Mouse (Mus musculus) heart, adult 9 months (tissue): ENCODE results near the gene Arhgef18.

ENCODE experiments used
- DNase-seq, 2 experiments: peaks; one replicate each; pipeline ENCODE4 v3.0.0; 2022; ENCODE audit warnings: low spot score in 2 of 2

Arhgef18 gene

GRCm38 (mm10) chr8:3395246-3395645 lies 2.4 kb downstream of the Arhgef18 start:
- no peak for DNase-seq

- no peak for DNase-seq
Measured at GRCm38 (mm10) chr8:3397597-3397996, 4.8 kb downstream of the Arhgef18 start.

GRCm38 (mm10) chr8:3400509-3400908 lies 7.7 kb downstream of the Arhgef18 start:
- no peak for DNase-seq

- no peak for DNase-seq
Measured at GRCm38 (mm10) chr8:3407417-3407816, 14.6 kb downstream of the Arhgef18 start.

GRCm38 (mm10) chr8:3411085-3411484 lies 18.3 kb downstream of the Arhgef18 start:
- no peak for DNase-seq

GRCm38 (mm10) chr8:3411901-3412301 lies 19.1 kb downstream of the Arhgef18 start:
- peak; percentile 67 to 68 for DNase-seq

GRCm38 (mm10) chr8:3412816-3413215 lies 20.0 kb downstream of the Arhgef18 start:
- no peak for DNase-seq

GRCm38 (mm10) chr8:3414639-3415190 lies 21.9 kb downstream of the Arhgef18 start:
- DNase-seq = no peak

- DNase-seq = no peak
Measured at GRCm38 (mm10) chr8:3415259-3415658, 22.5 kb downstream of the Arhgef18 start.

GRCm38 (mm10) chr8:3415661-3416060 lies 22.9 kb downstream of the Arhgef18 start:
- no peak for DNase-seq

- no peak for DNase-seq
Measured at GRCm38 (mm10) chr8:3416846-3417245, 24.0 kb downstream of the Arhgef18 start.

GRCm38 (mm10) chr8:3417455-3417854 lies 24.6 kb downstream of the Arhgef18 start:
- DNase-seq = no peak

- no peak for DNase-seq
Measured at GRCm38 (mm10) chr8:3418101-3418500, 25.3 kb downstream of the Arhgef18 start.

GRCm38 (mm10) chr8:3420105-3420706 lies 27.4 kb downstream of the Arhgef18 start:
- DNase-seq = no peak

- no peak for DNase-seq
Measured at GRCm38 (mm10) chr8:3421507-3421906, 28.7 kb downstream of the Arhgef18 start.

GRCm38 (mm10) chr8:3425217-3425616 lies 32.4 kb downstream of the Arhgef18 start:
- peak; percentile 11 to 29 for DNase-seq

- no peak for DNase-seq
Measured at GRCm38 (mm10) chr8:3426211-3426610, 33.4 kb downstream of the Arhgef18 start.

- DNase-seq = no peak
Measured at GRCm38 (mm10) chr8:3428426-3428825, 35.6 kb downstream of the Arhgef18 start.

GRCm38 (mm10) chr8:3429966-3430365 lies 37.2 kb downstream of the Arhgef18 start:
- peak in 1 of 2 experiments; percentile 33 for DNase-seq

GRCm38 (mm10) chr8:3431113-3431512 lies 38.3 kb downstream of the Arhgef18 start:
- DNase-seq = no peak

- DNase-seq = no peak
Measured at GRCm38 (mm10) chr8:3436492-3436891, 43.7 kb downstream of the Arhgef18 start.

GRCm38 (mm10) chr8:3439510-3439909 lies 46.7 kb downstream of the Arhgef18 start:
- DNase-seq = no peak

GRCm38 (mm10) chr8:3449226-3449625 lies 56.4 kb downstream of the Arhgef18 start:
- no peak for DNase-seq

GRCm38 (mm10) chr8:3450670-3451069 lies 57.9 kb downstream of the Arhgef18 start:
- peak in 1 of 2 experiments; percentile 24 for DNase-seq
